Mouse (Mus musculus) bone marrow, adult 2 months (tissue): ENCODE data around the gene Pakap. TPM values are rescaled to one million over a fixed set of nuclear protein-coding genes. Genes with fewer than 3 reads are reported as not detected.

Experiments
- H3K27ac ChIP-seq: fragments of 200-500 bp; 2 replicates; pipeline ENCODE4 v1.5.1; 2012; ENCODE audit warnings: low read depth, mild to moderate bottlenecking, control low read depth, inconsistent platforms, low read length; ENCODE audit not compliant: control insufficient read depth, poor library complexity, insufficient read depth
- H3K4me1 ChIP-seq: fragments of 200-500 bp; 2 replicates; pipeline ENCODE4 v1.6.1; 2011; ENCODE audit warnings: low read length; ENCODE audit not compliant: control insufficient read depth, insufficient read depth
- H3K4me3 ChIP-seq: fragments of 200-500 bp; replicated peaks from 2 replicates; pipeline ENCODE3; 2011; ENCODE audit warnings: mild to moderate bottlenecking, low read depth, low read length, control low read depth; ENCODE audit not compliant: control insufficient read depth
- CTCF ChIP-seq: fragments of 200-500 bp; IDR thresholded peaks from 2 replicates; pipeline ENCODE4 v1.5.1; 2011; ENCODE audit warnings: low read length, control low read depth; ENCODE audit not compliant: control insufficient read depth, insufficient read depth
- POLR2A ChIP-seq: fragments of 200-500 bp; IDR thresholded peaks from 2 replicates; pipeline ENCODE4 v1.6.1; 2011; ENCODE audit warnings: low read depth, mild to moderate bottlenecking, control low read depth, low read length, borderline replicate concordance; ENCODE audit not compliant: control insufficient read depth
- WGBS: fragments of 180-500 bp; shearing (Covaris S2); methylation state at CpG from one replicate; pipeline ENCODE4 v1.1.7; 2018; 5-methylcytosine and 5-hydroxymethylcytosine counted together
- polyA plus RNA-seq: library from polyadenylated mRNA; stranded (reverse); fragments of >200 nt; gene quantifications from 2 replicates; pipeline ENCODE4 v1.2.4, GENCODE M21; 2011; ENCODE audit warnings: low replicate concordance; ENCODE audit not compliant: missing spikeins, insufficient read depth, insufficient read length

The Pakap gene
- polyA plus RNA-seq, 1 experiment = 1.9 TPM

GRCm38 (mm10) chr4:57770185-57770823, 202.3 kb downstream of the Pakap start:
- Histone ChIP-seq H3K27ac (no peak overlapping the region), H3K4me1 (no peaks in the 10 kb centered on the region), H3K4me3 (no peak overlapping the region)
- 77% methylated on average over 4 of the region's 4 CpGs for WGBS
- no peak for TF ChIP-seq CTCF
- no peak for TF ChIP-seq POLR2A

DNA sequence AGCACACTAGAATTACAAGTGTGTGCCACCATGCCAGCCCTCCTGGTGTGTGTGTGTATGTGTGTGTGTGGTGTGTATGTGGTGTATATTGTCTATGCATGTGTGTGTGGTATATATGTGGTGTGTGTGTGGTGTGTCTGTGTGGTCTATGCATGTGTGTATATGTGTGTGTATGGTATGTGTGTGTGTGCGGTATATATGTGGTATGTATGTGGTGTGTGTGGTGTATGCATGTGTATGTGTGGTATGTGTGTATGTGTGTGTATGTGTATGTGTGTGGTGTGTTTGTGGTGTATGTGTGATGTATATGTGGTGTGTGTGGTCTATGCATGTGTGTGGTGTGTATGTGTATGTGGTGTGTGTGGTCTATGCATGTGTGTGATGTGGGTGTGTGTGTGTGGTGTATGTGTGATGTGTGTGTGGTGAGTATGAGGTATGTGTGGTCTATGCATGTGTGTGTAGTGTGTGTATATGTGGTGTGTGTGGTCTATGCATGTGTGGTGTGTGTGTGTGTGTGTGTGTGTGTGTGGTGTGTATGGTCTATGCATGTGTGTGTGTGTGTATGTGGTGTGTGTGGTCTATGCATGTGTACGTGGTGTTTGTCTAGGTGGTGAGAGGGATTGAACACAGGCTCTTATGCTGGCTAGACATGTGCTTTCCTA, 203.7 kb downstream of the Pakap start:
- WGBS = 88% methylated on average over 2 of the region's 2 CpGs
- H3K27ac ChIP-seq = no peak overlapping the region

DNA sequence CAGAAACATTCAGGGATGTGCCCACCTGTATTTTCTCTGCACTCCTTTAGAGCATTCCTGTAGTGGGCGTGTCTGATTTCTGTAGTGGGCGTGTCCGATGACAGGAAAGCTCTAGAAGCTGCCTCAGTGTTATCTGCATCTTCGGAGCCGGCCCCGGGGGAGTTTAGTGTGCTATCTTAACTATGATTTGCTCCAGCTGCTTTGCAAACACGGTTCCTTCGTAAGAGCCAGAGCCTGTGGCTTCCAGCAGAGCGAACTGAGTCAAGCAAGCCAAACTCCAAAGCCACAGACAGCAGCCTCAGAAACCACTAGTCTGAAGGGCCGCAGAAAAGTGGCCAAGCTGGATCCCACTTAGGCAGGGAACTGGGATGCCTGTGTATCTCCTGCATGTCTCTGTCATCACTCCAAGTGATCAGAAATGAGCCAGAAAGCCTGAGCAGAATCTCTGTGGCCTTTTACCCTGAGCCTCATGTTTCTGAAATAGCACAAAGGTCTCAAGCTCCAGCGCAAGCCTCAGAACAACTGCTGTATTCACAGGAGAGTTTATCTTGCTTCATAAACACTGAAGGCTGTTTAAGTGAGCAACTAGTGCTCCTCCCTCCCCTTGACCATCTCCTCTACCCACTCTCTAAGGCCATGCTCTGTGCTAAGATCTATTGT, 205.0 kb downstream of the Pakap start:
- H3K4me1 ChIP-seq = no peaks in the 10 kb centered on the region
- WGBS = 62% methylated on average over 11 of the region's 11 CpGs

More for the DNA sequence above, 203.7 kb downstream of the Pakap start:
- Histone ChIP-seq H3K4me1 (no peaks in the 10 kb centered on the region), H3K4me3 (no peak overlapping the region)
- TF ChIP-seq POLR2A (no peak), CTCF (no peak)

DNA sequence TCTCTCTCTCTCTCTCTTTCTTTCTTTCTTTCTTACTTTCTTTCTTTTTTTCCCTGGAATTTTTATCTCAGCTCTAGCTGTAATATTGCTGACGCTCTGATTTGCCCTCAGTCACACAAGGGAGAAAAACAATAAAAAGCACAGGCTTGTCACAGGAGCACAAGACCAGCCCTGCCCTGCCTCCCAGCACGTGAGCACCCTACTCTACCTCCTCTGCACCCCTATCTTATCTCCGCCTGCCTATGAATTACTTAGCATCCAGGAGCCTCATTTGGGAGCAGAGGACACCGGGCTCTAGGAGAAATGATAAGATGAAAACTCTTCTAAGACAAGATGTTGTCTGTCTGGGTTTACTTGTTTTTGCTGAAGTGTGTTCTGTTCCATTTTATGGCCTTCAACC, 206.5 kb downstream of the Pakap start:
- no peak for TF ChIP-seq CTCF
- no peak for TF ChIP-seq POLR2A
- no peak overlapping the region for H3K4me3 ChIP-seq
- no peaks in the 10 kb centered on the region for H3K4me1 ChIP-seq
- no peak overlapping the region for H3K27ac ChIP-seq
- WGBS = 67% methylated on average over 4 of the region's 4 CpGs

More for the DNA sequence above, 205.0 kb downstream of the Pakap start:
- H3K4me3 ChIP-seq = no peak overlapping the region
- no peak for TF ChIP-seq POLR2A
- TF ChIP-seq CTCF = no peak
- H3K27ac ChIP-seq = no peak overlapping the region

DNA sequence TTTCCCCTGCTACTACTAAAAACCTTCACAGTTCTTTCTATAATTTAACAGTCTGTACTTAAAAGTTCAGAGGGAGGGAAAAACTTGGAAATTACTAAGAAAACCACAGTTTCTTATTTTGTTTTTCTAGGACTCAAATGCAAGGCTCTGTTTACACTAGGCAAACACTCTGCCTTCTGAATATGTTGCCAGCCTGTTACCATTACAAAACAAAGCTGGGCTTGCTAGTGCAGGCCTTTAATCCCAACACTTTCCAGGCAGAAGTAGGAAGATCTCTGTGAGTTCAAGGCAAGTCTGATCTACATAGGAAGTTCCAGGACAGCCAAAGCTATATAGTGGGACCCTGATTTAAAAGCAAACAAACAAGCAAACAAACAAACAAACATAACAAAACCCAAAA, 207.6 kb downstream of the Pakap start:
- TF ChIP-seq CTCF = no peak
- no peak for TF ChIP-seq POLR2A

GRCm38 (mm10) chr4:57780403-57780802, 212.4 kb downstream of the Pakap start:
- WGBS = 53% methylated on average over 4 of the region's 4 CpGs
- H3K27ac ChIP-seq = no peak overlapping the region
- no peak for TF ChIP-seq CTCF
- no peak overlapping the region for H3K4me3 ChIP-seq
- no peaks in the 10 kb centered on the region for H3K4me1 ChIP-seq

More for the DNA sequence above, 207.6 kb downstream of the Pakap start:
- no peak overlapping the region for H3K4me3 ChIP-seq
- H3K4me1 ChIP-seq = no peaks in the 10 kb centered on the region
- no peak overlapping the region for H3K27ac ChIP-seq

DNA sequence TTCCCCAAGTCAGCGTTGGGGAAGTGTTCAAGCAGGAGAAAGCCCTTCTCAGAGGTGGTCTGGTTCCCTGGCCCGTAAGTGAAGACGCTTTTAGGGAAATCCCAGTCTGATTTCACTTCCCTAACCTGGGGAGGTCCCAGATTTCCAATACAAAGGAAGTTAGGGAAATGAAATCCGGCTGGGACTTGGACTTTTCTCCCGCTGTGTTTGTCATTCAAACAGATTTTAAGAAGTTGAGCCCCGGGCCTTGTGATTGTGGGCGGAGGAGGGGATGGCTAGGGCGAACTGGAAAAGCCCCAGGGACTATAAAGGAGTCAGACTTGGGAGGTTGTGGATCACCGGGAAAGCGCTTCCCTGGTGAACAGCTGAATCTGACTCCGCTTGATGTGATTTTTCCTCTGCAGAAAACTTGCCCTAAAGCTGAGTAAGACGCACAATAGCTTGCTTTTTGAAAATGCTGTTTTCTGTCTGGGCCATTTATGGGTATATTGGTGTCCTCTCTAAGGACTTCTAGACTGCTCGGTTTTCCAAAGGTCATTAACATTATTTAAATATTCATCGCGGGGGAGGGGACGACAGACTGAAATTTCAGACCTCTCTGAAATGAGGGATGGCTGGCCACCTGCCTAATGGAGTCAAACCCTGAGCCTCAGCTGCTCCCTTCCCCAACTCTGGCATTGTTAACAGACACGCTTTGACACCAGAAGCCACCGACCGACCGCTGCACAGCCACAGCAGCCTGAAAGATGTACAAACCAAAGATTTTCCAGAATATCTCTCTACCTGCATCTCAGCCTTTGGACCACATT, 213.1 kb downstream of the Pakap start:
- Histone ChIP-seq H3K4me1 (no peaks in the 10 kb centered on the region), H3K4me3 (no peak overlapping the region), H3K27ac (no peak overlapping the region)
- 33% methylated on average over 20 of the region's 20 CpGs for WGBS
- TF ChIP-seq CTCF (no peak), POLR2A (no peak)

- 2% methylated on average over 26 of the region's 26 CpGs for WGBS
- TF ChIP-seq POLR2A = peak; percentile 49; the same call in 1 of the 2 replicates
- TF ChIP-seq CTCF = no peak
- Histone ChIP-seq H3K4me1 (no peaks in the 10 kb centered on the region), H3K4me3 (peak overlapping the region; percentile 54), H3K27ac (no peak overlapping the region)
Measured at GRCm38 (mm10) chr4:57781994-57782393, 214.0 kb downstream of the Pakap start.
